Mouse (Mus musculus) lung, embryonic 15.5 days (tissue): Measurements from ENCODE around the gene Nop58. TPM values are rescaled to one million over a fixed set of nuclear protein-coding genes. Genes with fewer than 3 reads are reported as not detected.

ENCODE experiments used
- ATAC-seq: fragments of 200-750 bp; cut with Nextera tagmentation; 2 replicates; pipeline ENCODE4 v1.8.0; 2017; ENCODE audit warnings: moderate number of reproducible peaks, borderline replicate concordance; ENCODE audit not compliant: low FRiP score, low TSS enrichment; ENCODE audit errors: extremely low read depth
- H3K27ac ChIP-seq: fragments of 300-500 bp; sonication (generic); 2 replicates; pipeline ENCODE4 v1.5.1; 2015; ENCODE audit warnings: moderate library complexity, mild to moderate bottlenecking, inconsistent platforms
- H3K27me3 ChIP-seq: fragments of 300-500 bp; sonication (generic); 2 replicates; pipeline ENCODE4 v1.6.1; 2015; ENCODE audit warnings: inconsistent platforms
- H3K36me3 ChIP-seq: fragments of 300-500 bp; sonication (generic); 2 replicates; pipeline ENCODE4 v1.6.1; 2015; ENCODE audit warnings: inconsistent platforms
- H3K4me1 ChIP-seq: fragments of 300-500 bp; sonication (generic); 2 replicates; pipeline ENCODE4 v1.6.1; 2015; ENCODE audit warnings: inconsistent platforms
- H3K4me2 ChIP-seq: fragments of 300-500 bp; sonication (generic); 2 replicates; pipeline ENCODE4 v1.6.1; 2015; ENCODE audit warnings: inconsistent platforms, mild to moderate bottlenecking, moderate library complexity
- H3K4me3 ChIP-seq: fragments of 300-500 bp; sonication (generic); 2 replicates; pipeline ENCODE4 v1.5.1; 2015; ENCODE audit warnings: mild to moderate bottlenecking, inconsistent platforms
- H3K9ac ChIP-seq: fragments of 300-500 bp; sonication (generic); 2 replicates; pipeline ENCODE4 v1.6.1; 2015; ENCODE audit warnings: inconsistent platforms
- H3K9me3 ChIP-seq: fragments of 300-500 bp; sonication (generic); 2 replicates; pipeline ENCODE4 v1.6.1; 2016; ENCODE audit warnings: inconsistent platforms
- WGBS: fragments of 180-500 bp; shearing (Covaris S2); methylation state at CpG from one replicate; pipeline ENCODE4 v1.1.7; 2015; 5-methylcytosine and 5-hydroxymethylcytosine counted together
- polyA plus RNA-seq: library from polyadenylated mRNA; unstranded; fragments of >200 nt; fragmentation: Nextera tagmentation; extraction: Ambion mirVana; gene quantifications from 2 replicates; pipeline ENCODE4 v1.2.1, GENCODE M21; 2015

Nop58 gene
- polyA plus RNA-seq, 1 experiment from 2014 or later: 230 TPM

- no peaks in the 10 kb centered on the region for H3K9me3 ChIP-seq
- H3K36me3 ChIP-seq: no peaks in the 10 kb centered on the region
- peak; percentile 73 for ATAC-seq
- H3K27me3 ChIP-seq: no peaks in the 10 kb centered on the region
- H3K4me3 ChIP-seq: peak overlapping the region; percentile 78
- H3K9ac ChIP-seq: peak overlapping the region; percentile 93
- peaks cover 15% of the 10 kb centered on the region for H3K4me1 ChIP-seq
- WGBS: under 1% methylated on average over 49 of the region's 55 CpGs
- H3K4me2 ChIP-seq: peak overlapping the region; percentile 88
- H3K27ac ChIP-seq: peak overlapping the region; percentile 99
Measured at GRCm38 (mm10) chr1:59763781-59764251, 79.0 kb downstream of the Nop58 start.

GRCm38 (mm10) chr1:59764407-59764971 lies 79.7 kb downstream of the Nop58 start:
- ATAC-seq: peak; percentile 25; the same call in 1 of the 2 replicates
- Histone ChIP-seq H3K4me1 (peaks cover 15% of the 10 kb centered on the region), H3K36me3 (0 out of 2 replicates have a peak, but pooled peaks cover 4% of the 10 kb centered on the region), H3K27ac (peak overlapping the region; percentile 99), H3K9me3 (no peaks in the 10 kb centered on the region), H3K4me2 (peak overlapping the region; percentile 88), H3K27me3 (no peaks in the 10 kb centered on the region), H3K9ac (peak overlapping the region; percentile 93), H3K4me3 (peak overlapping the region; percentile 78)
- WGBS: 0% methylated on average over 27 of the region's 27 CpGs

GRCm38 (mm10) chr1:59765279-59765678 lies 80.5 kb downstream of the Nop58 start:
- H3K4me2 ChIP-seq: peak overlapping the region; percentile 88
- 1% methylated on average over 4 of the region's 4 CpGs for WGBS
- peak overlapping the region; percentile 32; the same call in 1 of the 2 replicates for H3K9ac ChIP-seq
- no peak for ATAC-seq
- no peak overlapping the region for H3K27ac ChIP-seq
- H3K4me3 ChIP-seq: peak overlapping the region; percentile 78
- H3K36me3 ChIP-seq: 0 out of 2 replicates have a peak, but pooled peaks cover 4% of the 10 kb centered on the region
- H3K27me3 ChIP-seq: no peaks in the 10 kb centered on the region
- peaks cover 19% of the 10 kb centered on the region for H3K4me1 ChIP-seq
- no peaks in the 10 kb centered on the region for H3K9me3 ChIP-seq

GRCm38 (mm10) chr1:59766626-59767025 lies 81.9 kb downstream of the Nop58 start:
- Histone ChIP-seq H3K4me3 (peak overlapping the region; percentile 28), H3K9me3 (no peaks in the 10 kb centered on the region), H3K4me2 (peak overlapping the region; percentile 55), H3K9ac (peak overlapping the region; percentile 27; the same call in 1 of the 2 replicates), H3K4me1 (peaks cover 29% of the 10 kb centered on the region), H3K27ac (no peak overlapping the region), H3K36me3 (0 out of 2 replicates have a peak, but pooled peaks cover 4% of the 10 kb centered on the region), H3K27me3 (no peaks in the 10 kb centered on the region)
- ATAC-seq: no peak

Other genes starting within 250 kb of the Nop58 start
- 15.4 and 15.8 TPM in 2 replicates for gene Fzd7, start 202.5 kb upstream of the Nop58 start, polyA plus RNA-seq
- 0.76 and 0.86 TPM in 2 replicates for gene Gm973, start 168.7 kb upstream of the Nop58 start, polyA plus RNA-seq
- 400 and 412 TPM in 2 replicates for gene Sumo1, start 14.1 kb upstream of the Nop58 start, polyA plus RNA-seq
- 8.9 and 9.5 TPM in 2 replicates for gene Bmpr2, start 78.4 kb downstream of the Nop58 start, polyA plus RNA-seq
- 10.8 and 13.1 TPM in 2 replicates for gene Fam117b, start 228.0 kb downstream of the Nop58 start, polyA plus RNA-seq